Mouse (Mus musculus) urinary bladder, adult 2 months (tissue): Measurements from ENCODE around the gene Taar1. TPM values are rescaled to one million over a fixed set of nuclear protein-coding genes. Genes with fewer than 3 reads are reported as not detected.

Source experiments
- DNase-seq: peaks from one replicate; pipeline ENCODE4 v3.0.0; 2022; ENCODE audit warnings: low spot score
- polyA plus RNA-seq: library from polyadenylated mRNA; depleted of rRNA; stranded (reverse); fragments of >200 nt; gene quantifications from 2 replicates; pipeline ENCODE4 v1.2.3, GENCODE M21; 2012; rRNA removed

The Taar1 gene
- not detected in 2 replicates for polyA plus RNA-seq

- no peak for DNase-seq
These were observed at the start of gene Taar1 for GRCm38 (mm10) chr10:23920056-23920455. TSS of gene Taar1 (plus strand) at chr10:23920356.

- DNase-seq = no peak
These were observed 39.5 kb upstream of the Taar1 start for GRCm38 (mm10) chr10:23880695-23881094.

GRCm38 (mm10) chr10:23884910-23885309 is 35.2 kb upstream of the Taar1 start:
- no peak for DNase-seq

- DNase-seq = no peak
These were observed 34.1 kb upstream of the Taar1 start for GRCm38 (mm10) chr10:23886060-23886459.

GRCm38 (mm10) chr10:23892987-23893386 is 27.2 kb upstream of the Taar1 start:
- no peak for DNase-seq

- no peak for DNase-seq
These were observed 25.4 kb upstream of the Taar1 start, which contains the start of gene Vnn1 for GRCm38 (mm10) chr10:23894601-23895349. TSS of gene Vnn1 (plus strand) at chr10:23894688.

- DNase-seq = no peak
These were observed 24.8 kb upstream of the Taar1 start for GRCm38 (mm10) chr10:23895376-23895775.

GRCm38 (mm10) chr10:23901119-23901518 is 19.0 kb upstream of the Taar1 start:
- DNase-seq = no peak

- DNase-seq = no peak
These were observed 14.5 kb upstream of the Taar1 start for GRCm38 (mm10) chr10:23905661-23906060.

GRCm38 (mm10) chr10:23922468-23922867 is 2.3 kb downstream of the Taar1 start:
- no peak for DNase-seq

GRCm38 (mm10) chr10:23923941-23924340 is 3.8 kb downstream of the Taar1 start:
- DNase-seq = no peak

- DNase-seq = no peak
These were observed 17.5 kb downstream of the Taar1 start for GRCm38 (mm10) chr10:23937613-23938012.

- DNase-seq = no peak
These were observed 18.2 kb downstream of the Taar1 start, which contains the start of gene Taar2 for GRCm38 (mm10) chr10:23938312-23938711. TSS of gene Taar2 (plus strand) at chr10:23938572.

GRCm38 (mm10) chr10:23942465-23942864 is 22.3 kb downstream of the Taar1 start:
- no peak for DNase-seq

- no peak for DNase-seq
These were observed 27.9 kb downstream of the Taar1 start for GRCm38 (mm10) chr10:23948026-23948425.

- DNase-seq = no peak
These were observed 29.4 kb downstream of the Taar1 start, which contains the start of gene Taar3 for GRCm38 (mm10) chr10:23949508-23950005. TSS of gene Taar3 (plus strand) at chr10:23949558.

GRCm38 (mm10) chr10:23951714-23952113 is 31.6 kb downstream of the Taar1 start:
- no peak for DNase-seq

GRCm38 (mm10) chr10:23959071-23959470 is 38.9 kb downstream of the Taar1 start:
- DNase-seq = no peak

- no peak for DNase-seq
These were observed 40.3 kb downstream of the Taar1 start, which contains the start of gene Taar4 for GRCm38 (mm10) chr10:23960444-23960915. TSS of gene Taar4 (plus strand) at chr10:23960494.

- DNase-seq = no peak
These were observed 43.3 kb downstream of the Taar1 start for GRCm38 (mm10) chr10:23963444-23963843.

- no peak for DNase-seq
These were observed 44.9 kb downstream of the Taar1 start for GRCm38 (mm10) chr10:23964921-23965610.

- no peak for DNase-seq
These were observed 50.6 kb downstream of the Taar1 start, which contains the start of gene Taar5 for GRCm38 (mm10) chr10:23970656-23971165. TSS of gene Taar5 (plus strand) at chr10:23970706.
